Mouse (Mus musculus): ENCODE data around the gene Hs6st1. TPM values are rescaled to one million over a fixed set of nuclear protein-coding genes. Genes with fewer than 3 reads are reported as not detected.

The Hs6st1 gene
- polyA plus RNA-seq, 1 experiment from 2014 or later = 26.1 TPM

DNA sequence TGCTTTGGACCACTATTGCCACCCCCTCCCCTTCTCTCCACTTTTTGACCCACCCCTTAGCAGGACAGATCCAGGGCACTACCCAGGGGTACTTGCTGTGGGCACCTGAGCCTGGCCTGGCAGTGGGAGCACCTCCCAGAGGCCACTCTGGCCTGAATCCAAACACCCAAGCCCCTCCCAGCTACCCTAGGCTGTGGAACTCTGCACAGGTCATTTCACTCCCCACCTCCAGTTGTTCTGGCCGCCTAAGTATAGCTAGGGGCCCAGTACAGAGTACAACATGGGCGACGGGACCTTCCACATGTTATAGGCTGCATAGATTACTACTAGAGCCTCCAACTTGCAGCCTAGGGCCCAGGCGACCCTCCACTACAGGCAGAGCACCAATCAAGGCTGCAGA lies 999 bp upstream of the Hs6st1 start:
- ATAC-seq (replicated peaks) = no peak
- Histone ChIP-seq H3K27me3 (replicated peaks) (0 out of 2 replicates have a peak, but pooled peaks cover 3% of the 10 kb centered on the region), H3K9ac (no peak overlapping the region), H3K27ac (no peak overlapping the region), H3K4me3 (no peak overlapping the region), H3K4me1 (peaks cover 51% of the 10 kb centered on the region), H3K9me3 (no peaks in the 10 kb centered on the region), H3K36me3 (replicated peaks) (no peaks in the 10 kb centered on the region), H3K4me2 (no peak overlapping the region)
- WGBS = 74% methylated on average over 4 of the region's 4 CpGs

DNA sequence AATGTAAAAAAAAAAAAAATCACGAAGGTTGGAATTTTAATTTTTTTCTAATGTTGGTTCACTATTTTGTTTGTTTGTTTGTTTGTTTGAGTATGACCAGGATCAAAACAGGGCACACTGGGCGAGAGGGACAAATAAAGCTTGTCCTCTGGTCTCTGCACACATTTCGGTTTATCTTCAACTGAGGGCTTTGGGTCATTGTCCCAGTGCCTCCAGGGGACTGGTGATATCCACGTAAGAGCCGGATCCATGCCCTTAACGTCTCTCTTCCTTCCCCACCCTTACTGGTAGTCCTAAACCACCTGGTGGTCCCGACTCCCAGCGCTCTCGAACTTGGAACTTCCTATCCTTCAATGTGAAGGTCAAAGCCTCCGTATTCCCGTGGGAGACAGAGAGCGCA lies 589 bp upstream of the Hs6st1 start:
- peak overlapping the region; percentile 90 for H3K4me2 ChIP-seq
- no peaks in the 10 kb centered on the region for H3K9me3 ChIP-seq
- peak overlapping the region; percentile 86 for H3K27ac ChIP-seq
- peak; percentile 1; the same call in 1 of the 2 replicates for ATAC-seq (replicated peaks)
- 18% methylated on average over 12 of the region's 12 CpGs for WGBS
- H3K4me3 ChIP-seq = peak overlapping the region; percentile 91
- peaks cover 55% of the 10 kb centered on the region for H3K4me1 ChIP-seq
- H3K36me3 ChIP-seq (replicated peaks) = no peaks in the 10 kb centered on the region
- H3K27me3 ChIP-seq (replicated peaks) = 0 out of 2 replicates have a peak, but pooled peaks cover 3% of the 10 kb centered on the region
- H3K9ac ChIP-seq = peak overlapping the region; percentile 86

GRCm38 (mm10) chr1:36068531-36069120 lies 426 bp downstream of the Hs6st1 start:
- Histone ChIP-seq H3K4me1 (peaks cover 65% of the 10 kb centered on the region), H3K36me3 (replicated peaks) (no peaks in the 10 kb centered on the region), H3K4me2 (peak overlapping the region; percentile 90), H3K9ac (peak overlapping the region; percentile 86), H3K27me3 (replicated peaks) (0 out of 2 replicates have a peak, but pooled peaks cover 3% of the 10 kb centered on the region), H3K27ac (peak overlapping the region; percentile 86), H3K4me3 (peak overlapping the region; percentile 91), H3K9me3 (no peaks in the 10 kb centered on the region)
- under 1% methylated on average over 67 of the region's 76 CpGs for WGBS
- ATAC-seq (replicated peaks) = peak; percentile 59

DNA sequence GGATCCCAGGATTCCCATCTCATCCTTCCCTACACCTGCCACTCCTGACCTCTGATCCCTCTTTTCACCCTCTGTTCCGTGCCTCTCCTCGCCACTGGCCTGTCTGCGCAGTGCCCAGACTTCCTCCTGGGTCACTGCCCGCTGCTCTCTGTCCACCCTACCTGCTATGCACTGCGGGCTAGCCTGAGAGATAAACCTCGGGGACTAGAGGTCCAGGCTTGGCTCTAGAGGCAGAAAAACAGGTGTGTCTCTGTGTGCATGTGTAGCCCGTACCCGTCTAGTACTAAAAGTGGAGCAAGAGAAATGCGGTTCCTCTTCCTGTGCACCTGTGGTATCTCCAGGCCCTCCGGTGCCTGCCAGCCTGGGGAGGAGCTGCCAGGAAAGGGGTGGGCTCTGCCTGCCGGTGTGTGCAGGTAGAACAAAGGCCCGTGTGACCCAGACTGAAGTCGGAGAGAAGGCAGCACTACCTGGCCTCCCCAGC lies 1.1 kb downstream of the Hs6st1 start:
- H3K27ac ChIP-seq = peak overlapping the region; percentile 7
- H3K36me3 ChIP-seq (replicated peaks) = no peaks in the 10 kb centered on the region
- no peaks in the 10 kb centered on the region for H3K9me3 ChIP-seq
- peaks cover 67% of the 10 kb centered on the region for H3K4me1 ChIP-seq
- H3K9ac ChIP-seq = peak overlapping the region; percentile 86
- 0 out of 2 replicates have a peak, but pooled peaks cover 3% of the 10 kb centered on the region for H3K27me3 ChIP-seq (replicated peaks)
- H3K4me2 ChIP-seq = peak overlapping the region; percentile 90
- under 1% methylated on average over 13 of the region's 13 CpGs for WGBS
- H3K4me3 ChIP-seq = peak overlapping the region; percentile 91
- ATAC-seq (replicated peaks) = 0 out of 2 replicates have a peak, but pooled peaks have one; percentile 0

DNA sequence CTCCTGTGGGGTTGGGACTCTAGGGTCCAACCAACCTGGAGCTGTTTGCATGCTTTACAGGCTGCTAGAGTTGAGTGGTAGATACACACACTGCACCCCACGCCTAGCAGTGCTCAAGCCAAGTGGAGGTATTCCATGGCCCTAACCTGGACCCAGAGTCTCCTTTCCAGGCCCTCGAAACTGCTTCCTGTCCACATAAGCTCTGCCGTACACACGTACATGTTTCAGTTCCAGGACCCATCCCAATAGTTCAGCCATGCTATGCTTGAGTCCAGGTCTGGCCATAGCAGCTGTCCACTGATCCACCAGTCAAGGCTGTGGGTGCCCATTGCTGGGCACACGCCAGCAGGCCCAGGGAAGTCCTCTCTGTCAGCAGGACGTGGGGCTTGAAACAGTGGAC lies 2.0 kb downstream of the Hs6st1 start:
- WGBS = 37% methylated on average over 6 of the region's 6 CpGs
- no peak for ATAC-seq (replicated peaks)
- Histone ChIP-seq H3K4me1 (peaks cover 68% of the 10 kb centered on the region), H3K27ac (no peak overlapping the region), H3K9ac (peak overlapping the region; percentile 86), H3K27me3 (replicated peaks) (0 out of 2 replicates have a peak, but pooled peaks cover 3% of the 10 kb centered on the region), H3K36me3 (replicated peaks) (no peaks in the 10 kb centered on the region), H3K4me3 (peak overlapping the region; percentile 91), H3K4me2 (peak overlapping the region; percentile 90), H3K9me3 (no peaks in the 10 kb centered on the region)

DNA sequence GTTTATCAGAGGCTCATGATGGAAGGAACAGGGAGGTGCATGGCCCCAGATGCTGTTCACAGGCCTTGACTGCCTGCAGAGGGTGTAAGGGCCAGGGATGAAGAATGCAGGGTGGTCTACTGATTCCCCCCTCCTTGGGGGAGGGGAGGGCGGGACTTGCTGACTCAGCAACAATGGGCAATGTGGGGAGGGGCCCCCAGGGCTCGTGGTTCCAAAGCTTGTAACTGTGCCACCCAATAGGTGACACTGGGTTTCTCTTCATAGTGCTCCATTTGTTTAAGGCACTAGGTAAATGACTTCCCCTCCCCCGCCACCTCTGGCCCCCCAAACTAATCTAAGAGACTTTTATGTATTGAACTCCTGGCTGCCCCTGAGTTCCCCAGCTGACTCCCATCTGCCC lies 2.5 kb downstream of the Hs6st1 start:
- 0 out of 2 replicates have a peak, but pooled peaks cover 3% of the 10 kb centered on the region for H3K27me3 ChIP-seq (replicated peaks)
- peak overlapping the region; percentile 91 for H3K4me3 ChIP-seq
- ATAC-seq (replicated peaks) = no peak
- no peak overlapping the region for H3K27ac ChIP-seq
- H3K9ac ChIP-seq = peak overlapping the region; percentile 86
- peak overlapping the region; percentile 90 for H3K4me2 ChIP-seq
- H3K36me3 ChIP-seq (replicated peaks) = no peaks in the 10 kb centered on the region
- H3K4me1 ChIP-seq = peaks cover 67% of the 10 kb centered on the region
- H3K9me3 ChIP-seq = no peaks in the 10 kb centered on the region
- WGBS = 35% methylated on average over 3 of the region's 3 CpGs

GRCm38 (mm10) chr1:36071176-36071575 lies 3.0 kb downstream of the Hs6st1 start:
- H3K9ac ChIP-seq = peak overlapping the region; percentile 18; the same call in 1 of the 2 replicates
- no peaks in the 10 kb centered on the region for H3K9me3 ChIP-seq
- H3K27ac ChIP-seq = no peak overlapping the region
- H3K4me2 ChIP-seq = peak overlapping the region; percentile 90
- no peaks in the 10 kb centered on the region for H3K36me3 ChIP-seq (replicated peaks)
- 0 out of 2 replicates have a peak, but pooled peaks cover under 1% of the 10 kb centered on the region for H3K27me3 ChIP-seq (replicated peaks)
- peak overlapping the region; percentile 91 for H3K4me3 ChIP-seq
- 73% methylated on average over 7 of the region's 7 CpGs for WGBS
- ATAC-seq (replicated peaks) = no peak
- H3K4me1 ChIP-seq = peaks cover 70% of the 10 kb centered on the region

GRCm38 (mm10) chr1:36071611-36072010 lies 3.4 kb downstream of the Hs6st1 start:
- Histone ChIP-seq H3K27ac (no peak overlapping the region), H3K27me3 (replicated peaks) (no peaks in the 10 kb centered on the region), H3K4me2 (peak overlapping the region; percentile 90), H3K9ac (peak overlapping the region; percentile 18; the same call in 1 of the 2 replicates), H3K36me3 (replicated peaks) (no peaks in the 10 kb centered on the region), H3K4me1 (peaks cover 74% of the 10 kb centered on the region), H3K9me3 (no peaks in the 10 kb centered on the region), H3K4me3 (peak overlapping the region; percentile 91)
- WGBS = 92% methylated on average over 3 of the region's 3 CpGs
- ATAC-seq (replicated peaks) = no peak

GRCm38 (mm10) chr1:36072588-36073556 lies 4.7 kb downstream of the Hs6st1 start:
- peak overlapping the region; percentile 90 for H3K4me2 ChIP-seq
- H3K4me3 ChIP-seq = peak overlapping the region; percentile 91
- H3K27ac ChIP-seq = no peak overlapping the region
- no peak for ATAC-seq (replicated peaks)
- 0 out of 2 replicates have a peak overlapping the region, but pooled peaks have one; percentile 9 for H3K9ac ChIP-seq
- no peaks in the 10 kb centered on the region for H3K36me3 ChIP-seq (replicated peaks)
- 59% methylated on average over 11 of the region's 11 CpGs for WGBS
- no peaks in the 10 kb centered on the region for H3K27me3 ChIP-seq (replicated peaks)
- peaks cover 82% of the 10 kb centered on the region for H3K4me1 ChIP-seq
- H3K9me3 ChIP-seq = no peaks in the 10 kb centered on the region

DNA sequence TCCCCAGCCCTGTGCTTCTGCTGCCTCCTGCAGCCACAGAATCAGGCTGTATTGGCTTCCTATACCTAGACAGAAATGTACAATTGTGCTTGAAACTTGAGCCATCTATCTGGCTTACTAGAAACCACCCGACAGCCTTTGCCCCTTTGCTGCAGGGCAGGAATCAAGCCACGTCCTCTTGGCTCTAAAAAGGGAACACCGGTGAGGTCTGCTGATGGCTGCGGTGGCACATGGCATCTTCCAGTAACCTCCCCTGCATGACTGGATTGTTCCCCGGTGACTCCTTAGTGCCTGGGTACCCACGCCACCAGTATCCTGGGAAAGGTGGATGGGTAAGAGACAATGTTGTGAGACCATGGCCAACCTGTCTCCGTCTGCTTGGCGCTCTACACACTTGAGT lies 5.4 kb downstream of the Hs6st1 start:
- 86% methylated on average over 8 of the region's 8 CpGs for WGBS
- H3K27ac ChIP-seq = no peak overlapping the region
- H3K4me3 ChIP-seq = peak overlapping the region; percentile 91; the same call in 1 of the 2 replicates
- no peak overlapping the region for H3K9ac ChIP-seq
- peaks cover 88% of the 10 kb centered on the region for H3K4me1 ChIP-seq
- peak overlapping the region; percentile 90 for H3K4me2 ChIP-seq
- no peak for ATAC-seq (replicated peaks)
- H3K27me3 ChIP-seq (replicated peaks) = no peaks in the 10 kb centered on the region
- H3K36me3 ChIP-seq (replicated peaks) = no peaks in the 10 kb centered on the region
- no peaks in the 10 kb centered on the region for H3K9me3 ChIP-seq

GRCm38 (mm10) chr1:36074197-36074596 lies 6.0 kb downstream of the Hs6st1 start:
- no peaks in the 10 kb centered on the region for H3K36me3 ChIP-seq (replicated peaks)
- no peaks in the 10 kb centered on the region for H3K9me3 ChIP-seq
- no peak overlapping the region for H3K9ac ChIP-seq
- H3K27me3 ChIP-seq (replicated peaks) = no peaks in the 10 kb centered on the region
- 95% methylated on average over 5 of the region's 5 CpGs for WGBS
- H3K4me1 ChIP-seq = peaks cover 92% of the 10 kb centered on the region
- H3K4me3 ChIP-seq = no peak overlapping the region
- ATAC-seq (replicated peaks) = no peak
- no peak overlapping the region for H3K27ac ChIP-seq
- H3K4me2 ChIP-seq = no peak overlapping the region

- H3K9ac ChIP-seq = no peak overlapping the region
- WGBS = 78% methylated on average over 7 of the region's 7 CpGs
- no peaks in the 10 kb centered on the region for H3K9me3 ChIP-seq
- no peak overlapping the region for H3K4me2 ChIP-seq
- no peaks in the 10 kb centered on the region for H3K36me3 ChIP-seq (replicated peaks)
- no peak overlapping the region for H3K4me3 ChIP-seq
- H3K27ac ChIP-seq = no peak overlapping the region
- H3K27me3 ChIP-seq (replicated peaks) = no peaks in the 10 kb centered on the region
- peaks cover 93% of the 10 kb centered on the region for H3K4me1 ChIP-seq
- ATAC-seq (replicated peaks) = no peak
Measured at GRCm38 (mm10) chr1:36074968-36075367, 6.8 kb downstream of the Hs6st1 start.
